9 mouse cellular contexts compared by ENCODE assay signal in the genomic region with DNA sequence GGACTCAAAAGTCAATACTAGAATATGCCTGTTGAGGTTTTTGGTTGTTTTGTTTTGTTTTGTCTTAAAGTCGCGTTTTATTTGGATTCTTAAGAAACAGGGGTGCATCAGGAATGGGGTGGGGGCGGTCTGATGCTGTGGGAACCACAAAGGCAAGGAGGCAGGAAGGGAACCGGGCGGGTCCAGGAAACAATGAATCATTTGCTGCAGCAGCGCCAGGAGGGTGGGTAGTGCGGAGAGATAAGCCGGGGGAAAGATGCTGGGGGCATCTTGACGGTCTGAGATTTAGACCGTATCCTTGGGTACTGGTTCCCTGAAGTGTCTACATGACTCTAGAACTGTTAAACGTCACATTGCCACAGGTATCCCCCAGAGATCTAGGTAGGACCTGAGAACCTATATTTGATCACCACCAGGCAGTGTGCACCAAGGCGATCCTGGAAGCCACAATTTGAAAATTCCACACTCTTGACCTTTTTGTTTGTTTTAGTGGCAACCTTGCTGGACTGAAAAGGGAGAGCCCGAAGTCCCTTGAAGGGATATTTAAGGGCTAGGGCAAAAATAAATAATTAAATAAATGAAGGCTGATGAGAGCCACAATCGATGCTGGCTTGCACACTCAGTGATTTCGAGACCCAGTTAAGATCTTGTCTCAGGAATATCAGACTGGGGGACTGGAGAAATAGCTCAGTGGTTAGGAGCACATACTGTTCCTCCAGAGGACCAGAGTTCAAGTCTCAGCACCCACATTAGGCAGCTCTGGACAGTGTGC. TPM values are rescaled to one million over a fixed set of nuclear protein-coding genes. Genes with fewer than 3 reads are reported as not detected.
DNase-seq lines count a peak whose midpoint lies in the region; ATAC-seq and TF ChIP-seq lines count a peak whose summit lies in the region.
"Had no signal": no experiment of that assay in that cellular context is flagged by ENCODE, and none has a peak within 500 bp of the region (broad histone marks: within the 10 kb centered on the region; RNA-seq: fewer than 3 reads in every experiment).

No protein-coding gene starts in this region.

- WGBS in kidney, embryonic 14.5 days = 57% methylated on average over 15 of the region's 15 CpGs
- 60% methylated on average over 15 of the region's 15 CpGs for WGBS in kidney, embryonic 15.5 days

- no peak overlapping the region for H3K27ac ChIP-seq in kidney, embryonic 14.5 days (ENCODE audit: low read depth, low read length)
- H3K27ac ChIP-seq in kidney, embryonic 15.5 days = peak overlapping the region; percentile 57
- H3K27ac ChIP-seq: midbrain, embryonic 15.5 days had no signal

- 0 out of 2 replicates have a peak, but pooled peaks cover 5% of the 10 kb centered on the region for H3K4me1 ChIP-seq in kidney, embryonic 14.5 days (ENCODE audit: control insufficient read depth, insufficient read depth, low read length)
- peaks cover 28% of the 10 kb centered on the region for H3K4me1 ChIP-seq in kidney, embryonic 15.5 days
- H3K4me1 ChIP-seq: midbrain, embryonic 15.5 days had no signal

- no peaks in the 10 kb centered on the region for H3K9me3 ChIP-seq in kidney, embryonic 14.5 days (ENCODE audit: control insufficient read depth, low read length)
- H3K9me3 ChIP-seq in kidney, embryonic 15.5 days (replicated peaks) = no peaks in the 10 kb centered on the region
- H3K9me3 ChIP-seq: midbrain, embryonic 15.5 days had no signal

- no peak overlapping the region for H3K9ac ChIP-seq in kidney, embryonic 14.5 days (ENCODE audit: low read depth, low read length)
- no peak overlapping the region for H3K9ac ChIP-seq in kidney, embryonic 15.5 days
- H3K9ac ChIP-seq: midbrain, embryonic 15.5 days had no signal

- no peak overlapping the region for H3K4me2 ChIP-seq in kidney, embryonic 14.5 days (replicated peaks; ENCODE audit: low read depth, low read length)
- no peak overlapping the region for H3K4me2 ChIP-seq in kidney, embryonic 15.5 days
- peak overlapping the region; percentile 24 for H3K4me2 ChIP-seq in myocyte (ENCODE audit: low read depth)
- H3K4me2 ChIP-seq: midbrain, embryonic 15.5 days had no signal

- no peak overlapping the region for H3K4me3 ChIP-seq in kidney, embryonic 14.5 days (ENCODE audit: low read length)
- no peak overlapping the region for H3K4me3 ChIP-seq in kidney, embryonic 15.5 days (replicated peaks)
- no peak overlapping the region for H3K4me3 ChIP-seq in myocyte
- H3K4me3 ChIP-seq: midbrain, embryonic 15.5 days had no signal

- H3K27me3 ChIP-seq in kidney, embryonic 14.5 days (ENCODE audit: control insufficient read depth, insufficient read depth, low read length) = no peaks in the 10 kb centered on the region
- no peaks in the 10 kb centered on the region for H3K27me3 ChIP-seq in kidney, embryonic 15.5 days
- no peaks in the 10 kb centered on the region for H3K27me3 ChIP-seq in myocyte (ENCODE audit: control insufficient read depth, insufficient read depth, insufficient read length)
- H3K27me3 ChIP-seq: midbrain, embryonic 15.5 days had no signal

- no peaks in the 10 kb centered on the region for H3K36me3 ChIP-seq in kidney, embryonic 14.5 days (ENCODE audit: control insufficient read depth, insufficient read depth, low read length)
- no peaks in the 10 kb centered on the region for H3K36me3 ChIP-seq in kidney, embryonic 15.5 days
- peaks cover 6% of the 10 kb centered on the region for H3K36me3 ChIP-seq in myocyte (ENCODE audit: control insufficient read depth, insufficient read depth)
- H3K36me3 ChIP-seq: midbrain, embryonic 15.5 days had no signal

- DNase-seq in kidney, adult 11 months = peak; percentile 59
- peak; percentile 74 to 75 for DNase-seq in heart, adult 9 months (ENCODE audit: low spot score in 2 of 2)
- DNase-seq in T-cell, adult 2 months (ENCODE audit: low spot score) = no peak
- no peak for DNase-seq in testis, postnatal 10 days (ENCODE audit: low spot score)
- no peak for DNase-seq in frontal cortex, postnatal 14 days (ENCODE audit: low spot score in 2 of 2)

- no peaks in the 10 kb centered on the region for H3K79me2 ChIP-seq in myocyte (ENCODE audit: control insufficient read depth, insufficient read depth)

- no peak for TF ChIP-seq POLR2A in myocyte (IDR thresholded peaks at IDR 0.05; ENCODE audit: insufficient read length, low read depth)

- H3ac ChIP-seq in myocyte (ENCODE audit: control insufficient read depth, insufficient read length) = no peak overlapping the region

- no peak for ATAC-seq in kidney, embryonic 14.5 days (ENCODE audit: low FRiP score, low TSS enrichment)
- ATAC-seq in kidney, embryonic 15.5 days (replicated peaks; ENCODE audit: low FRiP score) = no peak
- ATAC-seq: midbrain, embryonic 15.5 days had no signal

TF ChIP-seq in myocyte, 11 proteins besides CTCF, POLR2A, EP300 and RAD21:
- no peak for TF ChIP-seq USF1 (IDR thresholded peaks at IDR 0.05; ENCODE audit: low read depth)
- no peak for TF ChIP-seq TCF12 (IDR thresholded peaks at IDR 0.05; ENCODE audit: insufficient read depth, poor library complexity, severe bottlenecking)
- no peak for TF ChIP-seq MYOD1 (IDR thresholded peaks at IDR 0.05; ENCODE audit: control insufficient read depth in 1 of 3, insufficient read length in 2 of 3, low read depth in 2 of 3)
- no peak for TF ChIP-seq MYOG (IDR thresholded peaks at IDR 0.05; ENCODE audit: control insufficient read depth in 1 of 3, insufficient read depth in 1 of 3, insufficient read length in 2 of 3, low read depth in 2 of 3)
- no peak for TF ChIP-seq REST (IDR thresholded peaks at IDR 0.05; ENCODE audit: insufficient read depth, insufficient read length)
- no peak for TF ChIP-seq SRF (IDR thresholded peaks at IDR 0.05; ENCODE audit: control insufficient read depth, insufficient read length, low read depth)
- TF ChIP-seq CEBPB (IDR thresholded peaks at IDR 0.05; ENCODE audit: insufficient read depth, poor library complexity, severe bottlenecking) = no peak
- TF ChIP-seq POLR2AphosphoS2 (IDR thresholded peaks at IDR 0.05; ENCODE audit: insufficient read length, low read depth) = no peak
- TF ChIP-seq MAX (IDR thresholded peaks at IDR 0.05; ENCODE audit: low read depth) = no peak
- no peak for TF ChIP-seq E2F4 (IDR thresholded peaks at IDR 0.05; ENCODE audit: insufficient read depth)
- TF ChIP-seq TCF3 (IDR thresholded peaks at IDR 0.05; ENCODE audit: insufficient read length, low read depth) = no peak

RNA-seq across cellular contexts. Expression of a gene that starts 8.6 kb away (rescaled TPM):
- polyA plus RNA-seq in kidney, embryonic 14.5 days (2014; fragmentation: Nextera tagmentation; extraction: Ambion mirVana) = 23.4 and 43.5 TPM in 2 replicates
- polyA plus RNA-seq in kidney, embryonic 15.5 days (2015; fragmentation: Nextera tagmentation; extraction: Ambion mirVana) = 51.5 and 55.2 TPM in 2 replicates
- polyA plus RNA-seq in myocyte (2012; fragmentation: generic; extraction: Trizol) = 140 TPM

Comparison
In these comparisons a context has a peak if more than half of its experiments do, and no peak if none do; other contexts are left out.
1. DNase-seq: peak in kidney, adult 11 months (single experiment) and heart, adult 9 months (2 of 2); none in T-cell, adult 2 months (single experiment), testis, postnatal 10 days (single experiment) and frontal cortex, postnatal 14 days (0 of 2).